Mouse (Mus musculus): Measurements from ENCODE around the gene Sult2b1. TPM values are rescaled to one million over a fixed set of nuclear protein-coding genes. Genes with fewer than 3 reads are reported as not detected.

The Sult2b1 gene
- polyA plus RNA-seq, 1 experiment: 2.8 TPM

Other genes starting within 250 kb of the Sult2b1 start
- gene Hsd17b14, start 229.8 kb downstream of the Sult2b1 start, polyA plus RNA-seq (2012; rRNA removed; ENCODE audit: low replicate concordance): 3.1 and 7.0 TPM in 2 replicates
- 143 and 215 TPM in 2 replicates for gene Bcat2, start 214.5 kb downstream of the Sult2b1 start, polyA plus RNA-seq (2012; rRNA removed; ENCODE audit: low replicate concordance)
- gene Fgf21, start 169.2 kb downstream of the Sult2b1 start, polyA plus RNA-seq (2012; rRNA removed; ENCODE audit: low replicate concordance): 0.78 and 1.8 TPM in 2 replicates
- 0.07 and 0.24 TPM in 2 replicates for gene Fut1, start 167.4 kb downstream of the Sult2b1 start, polyA plus RNA-seq (2012; rRNA removed; ENCODE audit: low replicate concordance)
- 0.41 and 1.0 TPM in 2 replicates for gene Izumo1, start 162.9 kb downstream of the Sult2b1 start, polyA plus RNA-seq (2012; rRNA removed; ENCODE audit: low replicate concordance)
- gene Rasip1, start 157.2 kb downstream of the Sult2b1 start, polyA plus RNA-seq (2012; rRNA removed; ENCODE audit: low replicate concordance): 38.6 and 65.4 TPM in 2 replicates
- gene Mamstr, start 144.7 kb downstream of the Sult2b1 start, polyA plus RNA-seq (2012; rRNA removed; ENCODE audit: low replicate concordance): 7.2 and 11.2 TPM in 2 replicates
- gene Fut2, start 118.3 kb downstream of the Sult2b1 start, polyA plus RNA-seq (2012; rRNA removed; ENCODE audit: low replicate concordance): 0.03 and 21.7 TPM in 2 replicates
- not detected in 2 replicates for gene Ntn5, start 100.6 kb downstream of the Sult2b1 start, polyA plus RNA-seq (2012; rRNA removed; ENCODE audit: low replicate concordance)
- 0.23 and 0.30 TPM in 2 replicates for gene Sec1, start 90.3 kb downstream of the Sult2b1 start, polyA plus RNA-seq (2012; rRNA removed; ENCODE audit: low replicate concordance)
- gene Car11, start 84.8 kb downstream of the Sult2b1 start, polyA plus RNA-seq (2012; rRNA removed; ENCODE audit: low replicate concordance): 17.8 and 42.8 TPM in 2 replicates
- 63.6 and 77.9 TPM in 2 replicates for gene Dbp, start 79.6 kb downstream of the Sult2b1 start, polyA plus RNA-seq (2012; rRNA removed; ENCODE audit: low replicate concordance)
- gene Rpl18, start 69.2 kb downstream of the Sult2b1 start, polyA plus RNA-seq (2012; rRNA removed; ENCODE audit: low replicate concordance): 753 and 1,942 TPM in 2 replicates
- 36.9 and 48.7 TPM in 2 replicates for gene Sphk2, start 66.7 kb downstream of the Sult2b1 start, polyA plus RNA-seq (2012; rRNA removed; ENCODE audit: low replicate concordance)
- gene Fam83e, start 63.5 kb downstream of the Sult2b1 start, polyA plus RNA-seq (2012; rRNA removed; ENCODE audit: low replicate concordance): 0.42 and 0.51 TPM in 2 replicates
- gene Spaca4, start 58.9 kb downstream of the Sult2b1 start, polyA plus RNA-seq (2012; rRNA removed; ENCODE audit: low replicate concordance): not detected in 2 replicates
- 0.63 and 25.3 TPM in 2 replicates for gene Lmtk3, start 931 bp downstream of the Sult2b1 start, polyA plus RNA-seq (2012; rRNA removed; ENCODE audit: low replicate concordance)
- gene Cyth2, start 29.9 kb upstream of the Sult2b1 start, polyA plus RNA-seq (2012; rRNA removed; ENCODE audit: low replicate concordance): 51.8 and 57.9 TPM in 2 replicates
- 4.8 and 23.1 TPM in 2 replicates for gene Kcnj14, start 40.1 kb upstream of the Sult2b1 start, polyA plus RNA-seq (2012; rRNA removed; ENCODE audit: low replicate concordance)
- gene Grwd1, start 46.3 kb upstream of the Sult2b1 start, polyA plus RNA-seq (2012; rRNA removed; ENCODE audit: low replicate concordance): 14.7 and 32.7 TPM in 2 replicates
- gene Kdelr1, start 88.1 kb upstream of the Sult2b1 start, polyA plus RNA-seq (2012; rRNA removed; ENCODE audit: low replicate concordance): 371 and 393 TPM in 2 replicates
- gene Grin2d, start 93.7 kb upstream of the Sult2b1 start, polyA plus RNA-seq (2012; rRNA removed; ENCODE audit: low replicate concordance): 1.1 and 6.1 TPM in 2 replicates
- 0.19 TPM in 1 of 2 replicates, not detected in the other for gene Syngr4, start 112.0 kb upstream of the Sult2b1 start, polyA plus RNA-seq (2012; rRNA removed; ENCODE audit: low replicate concordance)
- gene Tmem143, start 112.3 kb upstream of the Sult2b1 start, polyA plus RNA-seq (2012; rRNA removed; ENCODE audit: low replicate concordance): 85.1 and 137 TPM in 2 replicates
- gene Emp3, start 136.7 kb upstream of the Sult2b1 start, polyA plus RNA-seq (2012; rRNA removed; ENCODE audit: low replicate concordance): 179 and 360 TPM in 2 replicates
- gene Ccdc114, start 139.4 kb upstream of the Sult2b1 start, polyA plus RNA-seq (2012; rRNA removed; ENCODE audit: low replicate concordance): 4.2 and 9.5 TPM in 2 replicates
- gene Abcc6, start 245.6 kb upstream of the Sult2b1 start, polyA plus RNA-seq (2012; rRNA removed; ENCODE audit: low replicate concordance): 0.23 and 0.82 TPM in 2 replicates
- gene Nomo1, start 249.0 kb upstream of the Sult2b1 start, polyA plus RNA-seq (2012; rRNA removed; ENCODE audit: low replicate concordance): 64.3 and 77.7 TPM in 2 replicates